Mouse (Mus musculus) spleen, postnatal 36 days (tissue): Measurements from ENCODE around the gene Map3k10.
"Not testable (repeated sequence)": the region's sequence is repeated elsewhere in the genome, so short reads cannot be mapped to it uniquely, and the experiment has no call there.

ENCODE experiments used
- DNase-seq, 2 experiments: peaks; one replicate each; pipeline ENCODE4 v3.0.0; 2022; ENCODE audit warnings: low spot score in 2 of 2, mixed read lengths in 1 of 2

Gene Map3k10

GRCm38 (mm10) chr7:27654607-27655276 lies 19.7 kb downstream of the Map3k10 start:
- DNase-seq: peak in 1 of 2 experiments; percentile 13

- DNase-seq: no peak
Measured at GRCm38 (mm10) chr7:27653681-27654437, 20.5 kb downstream of the Map3k10 start, which contains the start of gene Ttc9b. Ttc9b (plus strand) TSS chr7:27653915.

DNA sequence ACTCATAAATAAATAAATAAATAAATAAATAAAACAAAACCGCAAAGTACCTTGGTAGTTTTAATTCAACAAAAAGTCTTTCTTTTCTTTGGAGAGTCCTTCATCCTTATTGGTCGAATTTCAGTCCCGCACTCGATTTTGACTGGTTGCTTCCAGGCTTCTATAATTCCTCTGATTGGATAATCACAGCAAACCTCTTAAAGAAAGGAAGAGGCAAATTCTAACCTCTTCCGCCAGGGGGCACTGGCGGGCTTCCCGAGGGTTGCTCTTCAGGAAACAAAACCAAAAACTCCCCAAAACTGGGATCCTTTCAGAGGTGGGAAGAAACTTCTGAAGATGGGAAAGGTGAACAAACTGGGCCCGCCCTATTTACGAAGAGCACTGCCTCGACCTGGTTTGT lies 23.4 kb downstream of the Map3k10 start:
- DNase-seq: peak; percentile 43 to 58

DNA sequence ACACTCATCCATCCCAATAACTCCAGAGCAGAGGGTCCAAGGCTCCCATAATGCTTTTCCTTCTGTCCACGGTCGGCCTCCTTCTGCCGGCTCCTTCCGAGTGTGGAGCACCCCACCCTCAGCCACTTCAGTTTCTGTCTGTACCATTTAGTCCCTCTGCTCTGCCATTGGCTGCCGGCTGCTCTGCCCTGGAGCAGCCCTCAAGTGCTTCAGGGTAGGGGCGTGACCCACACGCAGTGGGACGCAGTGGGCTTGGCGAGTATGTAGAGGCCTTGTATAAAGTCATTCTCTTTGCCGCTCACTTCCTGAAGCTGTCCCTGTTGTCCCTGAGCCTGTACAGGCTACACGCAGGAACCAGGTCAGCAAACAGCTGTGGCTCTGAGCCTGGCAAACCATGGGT lies 24.7 kb downstream of the Map3k10 start:
- no peak for DNase-seq

DNA sequence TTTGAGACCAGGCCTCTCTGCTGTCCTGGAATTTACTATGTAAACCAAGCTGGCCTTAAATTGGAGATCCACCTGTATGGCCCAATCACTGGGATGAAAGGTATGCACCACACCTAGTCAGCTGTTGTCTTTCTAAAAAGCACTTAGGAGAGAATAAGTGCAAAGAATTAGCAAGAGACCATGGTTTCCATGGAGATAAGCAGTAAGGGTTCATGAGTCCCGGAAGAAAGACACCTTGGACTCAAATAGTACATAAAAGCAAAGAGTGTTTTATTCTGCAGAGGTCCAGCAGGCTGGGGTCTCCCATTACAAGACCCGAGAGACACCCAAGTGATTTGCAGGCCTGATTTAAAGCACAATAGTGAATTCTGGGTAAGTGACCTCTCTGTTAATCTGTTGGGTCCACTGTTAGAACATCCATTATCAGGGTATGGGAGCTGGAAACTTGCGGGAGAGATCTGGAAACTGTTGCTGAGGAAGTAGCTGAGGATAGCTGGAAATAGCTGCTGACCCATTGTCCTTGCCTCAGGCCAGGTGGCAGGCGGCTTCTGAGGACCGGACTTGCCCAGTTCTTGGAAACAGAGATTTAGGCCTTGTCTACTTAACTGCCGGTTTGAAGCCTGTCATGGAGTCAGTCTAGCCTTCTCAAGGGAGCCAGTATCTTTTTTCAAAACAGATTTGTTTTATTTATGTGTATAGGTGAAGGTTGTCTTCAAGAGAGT lies 27.0 kb downstream of the Map3k10 start:
- no peak for DNase-seq

DNA sequence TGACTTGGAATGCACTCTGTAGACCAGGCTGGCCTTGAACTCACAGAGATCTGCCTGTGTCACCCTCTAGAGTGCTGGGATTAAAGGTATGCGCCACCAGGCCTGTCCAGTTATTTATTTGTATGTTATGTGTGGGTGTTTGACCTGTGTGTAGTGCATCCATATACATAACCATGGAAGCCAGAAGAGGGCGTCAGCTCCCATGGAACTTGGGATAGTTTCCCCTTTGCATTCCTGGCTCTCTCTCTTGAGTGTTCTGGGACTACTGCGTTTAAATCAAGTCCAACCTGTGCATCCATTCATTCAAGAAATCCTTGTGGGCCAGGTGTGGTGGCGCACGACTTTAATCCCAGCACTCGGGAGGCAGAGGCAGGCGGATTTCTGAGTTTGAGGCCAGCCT lies 27.9 kb downstream of the Map3k10 start:
- no peak for DNase-seq

DNA sequence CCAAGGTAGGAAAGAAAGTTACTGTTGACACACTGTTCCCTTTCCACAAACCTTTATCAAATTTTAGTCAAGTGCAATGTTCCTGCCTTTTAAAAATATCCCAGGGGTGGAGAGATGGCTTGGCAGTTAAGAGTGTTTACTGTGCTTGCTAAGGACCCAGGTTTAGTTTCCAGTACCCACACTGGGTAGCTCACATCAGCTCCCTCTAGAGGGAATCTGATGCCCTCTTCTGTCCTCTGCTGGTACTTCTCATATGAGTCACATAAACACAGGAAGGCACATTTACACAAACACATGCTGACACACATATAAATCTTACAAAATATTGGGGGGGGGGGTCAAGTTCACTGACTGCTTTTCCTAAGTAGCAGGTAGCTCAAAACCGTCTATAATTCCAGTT lies 29.9 kb downstream of the Map3k10 start:
- DNase-seq: no peak

- not testable (repeated sequence) for DNase-seq
Measured at GRCm38 (mm10) chr7:27635094-27635493, 39.3 kb downstream of the Map3k10 start.

DNA sequence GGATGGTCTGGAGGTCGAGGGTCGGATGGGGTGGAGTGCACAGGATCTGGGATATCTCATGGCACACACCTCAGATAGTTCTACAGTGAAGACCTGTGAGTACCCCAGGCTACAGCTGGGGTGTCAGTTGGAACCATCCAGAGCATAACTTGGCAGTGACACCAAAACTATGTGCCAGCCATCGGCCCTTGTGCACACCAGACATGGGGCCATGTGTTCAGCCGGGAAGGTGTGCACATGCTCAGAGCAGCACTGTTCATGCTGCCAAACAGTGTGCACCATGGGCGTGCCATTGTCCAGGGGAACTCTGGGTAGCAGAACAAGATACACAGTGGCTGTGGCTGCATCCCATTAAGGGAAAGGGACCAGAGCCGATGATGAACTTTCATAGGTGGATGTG lies 39.7 kb downstream of the Map3k10 start:
- no peak for DNase-seq

DNA sequence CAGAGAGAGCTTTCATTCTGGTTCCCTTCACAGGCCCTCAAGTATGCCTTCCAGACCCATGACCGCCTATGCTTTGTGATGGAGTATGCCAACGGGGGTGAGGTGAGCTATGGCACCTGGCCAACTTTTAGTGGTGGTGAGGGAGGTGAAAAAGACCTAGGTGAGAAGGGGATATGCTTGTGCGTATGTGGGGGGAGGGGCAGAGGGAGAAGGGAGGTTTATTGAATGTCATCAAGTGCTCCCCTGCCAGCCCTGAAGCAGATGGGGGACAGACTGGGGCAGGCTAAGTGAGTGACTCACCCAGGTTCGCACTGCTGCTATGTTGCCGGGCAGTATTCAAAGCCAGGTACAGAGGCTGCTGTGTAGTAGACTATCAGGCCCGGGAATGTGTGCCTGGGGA lies 41.2 kb downstream of the Map3k10 start:
- DNase-seq: no peak

- DNase-seq: no peak
Measured at GRCm38 (mm10) chr7:27631439-27631838, 43.0 kb downstream of the Map3k10 start.

GRCm38 (mm10) chr7:27628816-27629215 lies 45.6 kb downstream of the Map3k10 start:
- DNase-seq: not testable (repeated sequence)

DNA sequence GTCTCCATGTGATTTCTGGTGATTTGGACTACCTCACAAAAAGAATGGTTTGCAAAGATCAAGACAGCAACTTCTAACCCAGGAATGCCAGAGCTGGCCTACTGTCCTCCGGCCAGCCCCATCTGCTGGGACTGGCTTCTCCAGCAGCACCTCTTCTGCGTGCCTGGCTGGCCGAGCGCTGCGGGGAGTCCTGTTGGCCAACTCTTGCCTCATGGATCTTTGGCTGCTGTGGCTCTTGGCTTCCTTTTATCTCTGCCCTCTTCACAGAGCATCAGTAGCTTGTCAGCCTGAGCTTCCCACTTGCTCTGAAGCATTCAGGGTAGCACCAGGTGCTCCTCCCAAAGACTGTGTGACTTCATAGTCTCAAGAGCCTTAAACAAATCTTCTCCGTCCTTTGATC lies 46.2 kb downstream of the Map3k10 start:
- no peak for DNase-seq

DNA sequence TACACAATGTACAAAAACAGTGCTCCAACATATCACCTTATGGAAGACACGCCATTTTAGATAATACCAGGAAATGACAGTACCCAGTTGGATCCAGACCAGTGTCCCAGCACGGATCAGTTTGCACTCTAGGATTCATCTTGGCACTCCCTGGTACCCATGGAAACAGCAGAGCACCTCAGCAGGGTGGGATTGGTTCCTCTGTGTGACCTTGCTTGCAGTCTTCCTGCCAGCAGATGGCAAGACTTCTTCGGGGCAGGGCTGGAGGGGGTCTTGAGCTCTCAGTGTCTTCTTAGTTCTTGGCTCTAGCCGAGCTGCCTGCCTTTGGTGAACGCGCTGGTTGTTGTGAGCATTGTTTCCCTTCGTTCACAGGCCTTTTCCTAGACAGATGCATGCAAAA lies 46.7 kb downstream of the Map3k10 start:
- DNase-seq: no peak

- DNase-seq: no peak
Measured at GRCm38 (mm10) chr7:27624967-27625366, 49.4 kb downstream of the Map3k10 start.

DNA sequence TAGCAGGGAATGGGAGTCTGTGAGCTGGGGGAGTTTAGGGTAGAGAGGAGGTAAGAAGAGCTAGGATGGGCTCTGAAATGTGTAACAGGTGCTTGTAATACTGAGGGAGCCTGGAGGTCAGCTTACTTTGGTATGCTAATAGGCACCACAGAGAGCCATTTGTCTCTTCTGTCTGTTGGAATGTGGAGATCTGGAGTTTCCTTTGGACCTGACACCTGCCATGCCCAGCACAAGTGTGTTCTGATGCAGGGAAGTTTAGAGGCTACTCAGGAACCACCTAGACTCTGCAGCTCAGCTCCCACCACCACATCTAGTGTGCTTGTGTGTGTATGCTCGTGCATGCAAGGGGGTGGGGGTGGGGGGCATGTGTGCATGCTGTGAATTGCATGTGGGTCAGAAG lies 52.2 kb downstream of the Map3k10 start:
- DNase-seq: no peak

GRCm38 (mm10) chr7:27621028-27621427 lies 53.4 kb downstream of the Map3k10 start:
- no peak for DNase-seq

GRCm38 (mm10) chr7:27613751-27614499 lies 60.5 kb downstream of the Map3k10 start:
- DNase-seq: no peak

- no peak for DNase-seq
Measured at GRCm38 (mm10) chr7:27612940-27613339, 61.5 kb downstream of the Map3k10 start.

- DNase-seq: no peak
Measured at GRCm38 (mm10) chr7:27610871-27611270, 63.5 kb downstream of the Map3k10 start.

DNA sequence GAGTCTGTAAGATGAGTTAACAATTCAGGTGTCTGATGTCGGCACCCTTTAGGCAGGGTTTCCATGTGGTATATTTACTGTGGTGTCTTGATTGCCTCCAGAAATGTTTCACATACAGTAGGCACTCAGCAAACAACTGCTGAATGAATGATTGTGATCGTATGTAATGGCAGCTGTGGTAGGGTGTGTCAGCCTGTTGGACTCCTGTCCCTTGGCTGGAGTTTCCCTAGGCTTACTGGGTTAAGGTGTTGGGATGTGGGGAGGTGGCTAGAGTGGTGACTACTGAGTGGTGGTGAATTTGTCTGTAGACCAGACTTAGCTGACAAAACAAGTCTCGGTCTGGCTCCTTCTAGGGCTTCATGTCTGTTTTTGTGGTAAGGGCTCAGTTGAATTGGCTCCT lies 64.0 kb downstream of the Map3k10 start:
- DNase-seq: no peak

DNA sequence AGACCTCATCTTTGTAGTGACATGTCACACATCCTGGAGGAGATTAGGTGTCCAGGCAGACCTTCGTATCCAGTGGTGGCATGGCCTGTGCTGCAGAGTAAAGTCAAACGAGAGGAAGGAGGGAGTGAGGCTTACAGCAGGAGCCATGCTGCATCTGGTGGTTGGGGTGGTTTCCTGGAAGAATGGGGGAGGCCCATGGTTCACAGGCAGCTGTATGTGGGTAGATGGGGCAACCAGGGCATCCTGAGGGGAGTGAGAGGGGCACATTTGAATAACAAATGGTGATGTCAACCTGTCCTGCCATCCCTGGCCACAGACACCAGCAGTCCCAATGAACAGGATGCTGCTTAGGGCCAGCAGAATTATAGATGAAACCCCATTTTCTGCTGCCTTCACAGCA lies 64.7 kb downstream of the Map3k10 start:
- DNase-seq: no peak
